Mouse (Mus musculus): Measurements from ENCODE around the gene Pygm.

The Pygm gene

DNA sequence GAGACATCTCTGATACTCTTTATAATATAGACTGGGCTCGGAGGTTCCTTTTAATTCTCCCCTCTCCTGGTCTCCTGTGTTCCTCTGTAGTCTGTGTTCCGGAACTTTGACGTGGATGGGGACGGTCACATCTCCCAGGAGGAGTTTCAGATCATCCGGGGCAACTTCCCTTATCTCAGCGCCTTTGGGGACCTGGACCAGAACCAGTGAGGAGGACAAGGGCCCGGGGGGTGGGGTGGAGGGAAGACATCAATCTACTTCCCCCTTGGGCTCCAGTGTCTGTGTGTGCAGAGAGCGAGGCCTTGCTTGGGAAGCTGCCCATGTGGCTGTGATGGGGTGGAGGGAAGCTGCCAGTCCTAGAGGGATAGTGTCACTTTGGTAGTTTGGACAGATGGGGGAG, 24.6 kb downstream of the Pygm start:
- in situ Hi-C loops (cut with MboI, MseI): no loop called here

DNA sequence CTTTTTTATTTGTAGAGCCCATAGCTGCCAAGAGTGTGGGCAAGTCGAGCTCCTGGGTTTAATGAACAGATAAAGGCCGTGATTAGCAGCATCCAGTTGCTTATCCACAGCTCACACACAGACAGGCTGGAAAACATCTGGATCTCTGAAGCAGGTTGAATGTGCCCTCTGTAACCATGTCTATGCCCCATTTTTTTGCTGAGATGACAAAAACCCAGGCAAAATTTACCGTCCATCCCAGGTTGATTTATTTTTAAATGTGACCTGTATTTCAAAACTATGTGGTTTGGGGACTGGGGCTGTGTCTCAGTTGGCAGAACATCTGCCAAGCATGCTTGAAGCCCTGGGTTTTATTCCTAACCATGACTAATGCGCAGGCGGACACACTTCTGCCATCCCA, 25.0 kb downstream of the Pygm start:
- in situ Hi-C loops (cut with MboI, MseI): no loop called here

DNA sequence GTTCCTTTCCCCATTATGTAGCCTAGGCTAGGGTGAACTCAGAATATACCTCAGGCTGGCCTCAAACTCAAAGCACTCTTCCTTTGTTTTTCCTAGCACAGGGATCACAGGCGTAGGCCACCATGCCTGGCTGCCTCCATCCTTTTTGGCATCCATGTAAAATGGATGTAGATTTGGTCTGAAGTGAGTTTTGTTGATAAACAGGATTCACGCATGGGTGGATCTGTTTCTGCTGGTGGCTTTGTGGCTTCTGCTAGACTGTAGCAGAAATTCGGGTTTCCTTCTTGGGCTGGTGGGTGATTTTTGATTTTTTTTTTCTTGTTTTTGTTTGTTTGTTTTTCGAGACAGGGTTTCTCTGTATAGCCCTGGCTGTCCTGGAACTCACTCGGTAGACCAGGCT, 25.7 kb downstream of the Pygm start:
- in situ Hi-C loops (cut with MboI, MseI): no loop called here

DNA sequence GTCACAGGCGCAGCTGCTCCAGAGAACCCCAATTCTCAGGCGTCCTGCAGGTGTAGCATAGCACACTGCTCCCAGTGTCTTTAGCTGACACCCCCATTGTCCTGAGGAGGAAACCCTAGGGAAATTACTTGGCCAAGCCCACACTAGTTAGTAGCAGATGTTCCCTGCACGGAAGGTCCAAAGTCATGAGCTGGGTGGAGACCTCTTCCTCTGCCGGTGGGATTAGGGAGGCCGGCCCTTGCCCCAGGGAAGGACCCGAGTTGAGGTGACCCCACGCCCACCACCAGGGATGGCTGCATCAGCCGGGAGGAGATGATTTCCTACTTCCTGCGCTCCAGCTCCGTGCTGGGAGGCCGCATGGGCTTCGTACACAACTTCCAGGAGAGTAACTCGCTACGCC, 28.6 kb downstream of the Pygm start:
- in situ Hi-C loops (cut with MboI, MseI): no loop called here

DNA sequence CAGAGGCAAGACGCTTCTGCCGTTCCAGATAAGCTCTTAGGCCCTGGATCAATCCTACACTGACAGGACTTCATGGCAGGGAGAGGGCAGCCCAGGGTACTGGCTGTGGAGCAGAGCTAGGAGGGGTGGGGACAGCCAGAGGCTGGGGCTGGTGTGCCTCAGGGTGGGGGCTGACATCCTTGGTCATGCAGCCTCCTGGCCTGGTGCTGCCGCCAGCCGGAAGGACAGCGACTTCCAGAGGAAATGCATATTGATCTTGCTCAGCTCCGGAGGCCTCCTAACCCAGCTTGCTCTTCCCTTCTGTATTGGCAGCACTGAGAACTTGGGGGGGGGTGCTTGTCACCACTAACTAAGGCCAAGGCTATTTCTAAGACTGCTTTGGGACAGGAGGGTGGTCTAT, 31.3 kb downstream of the Pygm start:
- in situ Hi-C loops (cut with MboI, MseI): loop anchor here (5.0 kb wide), 1 partner anchor 62 kb away; no protein-coding TSS in a partner anchor

GRCm38 (mm10) chr19:6416124-6416770, 32.0 kb downstream of the Pygm start:
- in situ Hi-C loops (cut with MboI, MseI): loop anchor here (5.0 kb wide), 1 partner anchor 61 kb away; no protein-coding TSS in a partner anchor

DNA sequence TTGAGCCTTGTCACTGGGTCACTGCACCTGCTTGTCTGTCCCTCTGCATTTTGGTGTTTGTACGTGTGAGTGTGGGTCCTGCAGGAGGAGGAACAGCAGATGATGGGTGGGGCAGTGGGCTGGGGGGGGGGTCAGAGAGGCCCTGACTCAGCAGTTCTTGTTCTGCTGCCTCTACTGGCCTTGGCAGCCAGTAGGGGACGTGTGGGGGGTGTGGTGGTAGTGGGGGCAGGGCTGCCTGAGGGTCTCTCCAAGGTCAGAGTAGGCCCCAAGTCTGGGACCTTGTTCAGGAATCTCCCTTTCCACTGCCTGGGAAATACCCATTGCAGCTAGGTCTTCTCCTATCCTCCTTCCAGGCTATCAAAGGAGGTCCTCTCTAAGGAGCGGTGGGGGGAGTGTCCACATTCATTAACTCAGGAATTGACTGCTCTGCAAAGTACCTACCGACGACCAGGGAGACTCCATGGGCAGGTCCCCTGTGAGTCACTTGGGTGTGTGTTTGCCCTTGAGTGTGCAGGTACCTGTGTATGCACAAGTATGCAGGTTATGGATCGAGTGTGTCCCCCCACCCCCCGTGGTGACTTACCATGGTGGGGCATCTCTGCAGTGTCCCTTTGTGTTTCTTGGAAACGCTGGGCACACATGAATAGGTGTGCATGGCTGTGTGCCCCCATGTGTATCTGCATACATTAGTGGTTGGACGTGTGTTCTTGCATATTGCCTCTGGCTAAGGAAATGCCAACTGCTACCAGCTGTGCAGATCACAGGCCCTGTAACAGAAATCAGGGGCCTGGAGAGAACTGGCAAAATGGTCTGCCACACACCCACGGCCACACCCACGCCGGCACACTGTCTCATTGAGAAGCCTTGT, 32.9 kb downstream of the Pygm start:
- in situ Hi-C loops (cut with MboI, MseI): loop anchor here (5.0 kb wide), 1 partner anchor 60 kb away; no protein-coding TSS in a partner anchor

DNA sequence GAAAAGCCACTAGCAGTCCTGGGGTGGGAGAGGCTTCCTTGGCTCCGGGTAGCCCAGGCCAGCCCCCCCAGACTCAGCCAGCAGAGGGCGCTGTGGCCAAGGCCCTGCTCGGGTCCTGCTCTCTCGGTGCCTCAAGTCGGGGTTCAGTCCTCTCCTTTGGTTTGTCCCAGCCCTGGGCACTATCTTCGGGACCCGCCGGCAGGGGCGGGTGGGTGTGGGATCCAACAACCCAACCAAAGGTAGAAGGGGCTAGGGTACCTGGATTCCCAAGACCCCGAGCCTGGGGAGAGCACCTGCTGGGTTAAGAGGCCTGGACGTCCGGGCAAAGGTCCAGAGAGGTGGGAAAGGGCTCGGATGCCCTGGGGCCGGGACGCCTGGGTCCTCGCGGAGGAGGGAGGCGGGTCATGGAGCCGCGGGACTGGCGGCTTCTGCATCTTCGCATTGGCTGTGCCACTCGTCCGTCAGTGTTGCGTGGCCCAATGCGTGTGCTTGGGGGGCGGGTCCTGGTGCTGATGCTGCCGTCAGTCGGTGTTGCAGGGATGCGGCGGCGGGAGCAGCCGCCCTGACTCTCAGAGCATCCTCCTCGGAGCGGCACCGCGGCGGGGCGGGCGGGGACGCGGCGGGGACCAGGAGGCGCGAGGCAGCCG, 34.2 kb downstream of the Pygm start, which contains the start of gene Nrxn2:
Nrxn2 (plus strand) TSS at position 499 of the 647 bp plus-strand sequence.
- in situ Hi-C loops (cut with MboI, MseI): loop anchor here (5.0 kb wide), 1 partner anchor 59 kb away; no protein-coding TSS in a partner anchor

DNA sequence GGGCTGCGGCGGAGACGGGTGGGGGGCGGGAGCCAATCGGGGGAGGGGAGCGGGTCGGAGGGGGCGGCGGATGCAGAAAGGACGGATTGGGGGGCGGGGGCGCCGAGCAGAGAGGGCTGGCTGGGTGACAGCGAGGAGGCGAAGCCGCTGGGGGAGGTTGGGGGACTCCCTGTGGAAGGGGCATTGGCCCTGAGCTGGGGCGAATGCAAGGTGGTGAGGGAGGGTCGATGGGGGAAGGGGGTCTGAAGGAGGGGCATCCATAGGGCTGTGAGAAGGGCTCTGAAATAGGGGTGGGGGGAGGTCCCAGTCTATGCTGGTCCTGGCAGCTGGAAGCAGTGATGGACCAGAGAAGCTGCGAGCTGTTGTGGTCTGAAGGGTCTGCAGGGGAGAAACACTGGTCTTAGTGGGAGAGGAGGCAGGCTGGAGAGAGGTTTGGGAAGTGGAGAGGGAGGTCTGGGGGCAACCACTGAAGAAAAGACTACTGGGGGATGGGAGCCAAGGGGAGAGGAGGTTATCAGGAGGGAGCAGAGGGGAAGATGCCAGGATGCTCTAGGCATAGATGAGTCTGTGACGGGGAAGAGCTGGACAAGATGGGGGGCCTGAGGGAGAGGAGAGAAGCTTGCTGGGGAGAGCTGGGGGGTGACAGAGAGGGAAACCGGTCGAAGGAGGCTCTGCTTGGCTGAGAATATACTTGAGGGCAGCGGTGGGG, 34.9 kb downstream of the Pygm start:
- in situ Hi-C loops (cut with MboI, MseI): loop anchor here (5.0 kb wide), 1 partner anchor 58 kb away; no protein-coding TSS in a partner anchor

GRCm38 (mm10) chr19:6419805-6420310, 35.7 kb downstream of the Pygm start:
- in situ Hi-C loops (cut with MboI, MseI): loop anchor here (5.0 kb wide), 1 partner anchor 57 kb away; no protein-coding TSS in a partner anchor

GRCm38 (mm10) chr19:6420481-6421210, 36.4 kb downstream of the Pygm start:
- in situ Hi-C loops (cut with MboI, MseI): no loop called here

DNA sequence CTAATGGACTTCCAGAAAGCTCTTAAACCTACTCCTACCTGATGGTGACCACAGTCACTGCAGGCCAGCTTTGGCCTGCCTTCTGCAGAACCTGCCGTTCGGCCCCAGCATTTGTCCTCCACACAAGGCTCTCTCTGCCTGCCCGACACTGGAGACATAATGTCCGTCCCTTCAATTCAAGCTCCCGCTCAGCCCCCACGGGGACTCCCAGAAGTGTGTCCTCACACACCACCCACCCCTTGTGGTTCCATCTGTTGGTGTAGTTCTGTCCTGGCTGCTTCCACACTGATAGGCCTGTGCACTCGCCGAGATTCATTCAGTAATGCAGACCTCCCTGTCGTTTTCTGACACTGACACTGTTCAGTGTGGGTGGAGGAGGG, 37.0 kb downstream of the Pygm start:
- in situ Hi-C loops (cut with MboI, MseI): no loop called here

GRCm38 (mm10) chr19:6422014-6422413, 37.8 kb downstream of the Pygm start:
- in situ Hi-C loops (cut with MboI, MseI): no loop called here

- in situ Hi-C loops (cut with MboI, MseI): no loop called here
These were observed 39.0 kb downstream of the Pygm start for GRCm38 (mm10) chr19:6423241-6423640.

- in situ Hi-C loops (cut with MboI, MseI): no loop called here
These were observed 40.1 kb downstream of the Pygm start for GRCm38 (mm10) chr19:6424137-6424881.

- in situ Hi-C loops (cut with MboI, MseI): no loop called here
These were observed 41.4 kb downstream of the Pygm start for GRCm38 (mm10) chr19:6425595-6425994.

- in situ Hi-C loops (cut with MboI, MseI): no loop called here
These were observed 42.7 kb downstream of the Pygm start for GRCm38 (mm10) chr19:6426703-6427500.

GRCm38 (mm10) chr19:6427653-6428434, 43.6 kb downstream of the Pygm start:
- in situ Hi-C loops (cut with MboI, MseI): no loop called here
